Mouse (Mus musculus) skeletal muscle tissue, adult 2 months (tissue): ENCODE data around the gene Dcxr.
"Not testable (repeated sequence)": the region's sequence is repeated elsewhere in the genome, so short reads cannot be mapped to it uniquely, and the experiment has no call there.

Source experiments
- DNase-seq: peaks from one replicate; pipeline ENCODE4 v3.0.0-alpha.2; 2012; ENCODE audit warnings: low read depth, low spot score

The Dcxr gene

GRCm38 (mm10) chr11:120730331-120730870, 3.3 kb upstream of the Dcxr start:
- DNase-seq, result no peak

DNA sequence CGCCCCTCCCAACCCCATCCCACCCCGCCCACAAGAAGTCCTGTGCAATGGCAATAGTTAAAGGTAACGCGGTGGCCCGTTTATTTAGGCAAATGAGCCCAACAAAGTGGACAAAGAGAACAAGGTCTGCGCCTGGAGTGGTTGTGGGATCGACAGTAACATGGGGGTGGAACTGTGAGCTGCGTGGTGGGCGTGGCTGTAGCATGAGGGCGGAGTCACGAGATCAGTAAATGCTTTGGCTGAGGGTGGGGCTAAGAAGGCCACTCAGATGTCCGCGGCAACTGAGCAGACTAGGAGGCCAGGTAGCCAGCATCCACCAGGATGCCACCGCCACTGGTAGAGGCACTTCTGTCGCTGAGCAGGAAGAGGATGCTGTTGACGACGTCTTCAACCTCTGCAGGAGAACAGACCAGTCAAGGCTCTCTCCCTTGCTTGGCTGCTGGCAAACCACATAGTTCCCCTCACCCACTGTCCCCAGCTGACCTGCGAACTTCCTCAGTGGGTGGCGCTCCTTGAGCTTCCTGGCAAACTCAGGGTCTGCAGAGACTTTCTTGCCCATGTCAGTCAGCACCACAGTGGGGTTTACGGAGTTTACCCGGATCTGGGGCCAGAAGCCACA, 2.5 kb upstream of the Dcxr start:
- DNase-seq, result not testable (repeated sequence)

DNA sequence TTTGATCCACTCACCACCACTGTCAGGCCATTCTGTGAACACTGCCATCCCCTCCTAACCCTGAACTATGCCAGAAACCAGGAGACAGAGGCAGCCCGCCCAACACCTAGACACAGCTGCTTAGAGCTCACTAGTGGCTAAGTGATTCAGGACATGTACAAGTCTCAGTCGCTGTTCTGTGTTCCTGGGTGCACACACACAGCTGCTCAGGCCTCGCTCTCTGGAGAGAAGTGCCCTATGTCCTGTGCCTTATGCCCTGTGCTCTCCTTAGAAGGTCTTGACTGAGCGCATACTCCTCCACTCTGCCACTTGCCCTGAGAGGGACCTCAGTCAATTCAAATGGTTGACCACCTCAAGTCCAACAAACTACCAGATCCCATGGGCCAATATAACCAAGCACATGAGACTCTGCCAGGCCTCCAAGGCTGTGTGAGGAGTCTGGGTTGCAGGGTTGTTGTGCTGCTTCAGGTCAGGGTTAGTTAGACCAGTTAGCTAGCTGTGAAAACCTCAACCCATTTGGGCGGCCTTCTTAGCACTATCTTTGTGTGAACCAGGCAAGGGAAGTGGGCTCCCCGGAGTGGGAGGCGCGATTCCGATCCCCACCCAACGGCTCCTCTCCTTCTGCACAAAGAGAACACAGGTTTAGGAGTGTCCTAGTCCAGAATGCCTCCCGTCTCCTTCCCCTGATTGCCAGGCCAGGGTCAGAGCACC, 1.6 kb upstream of the Dcxr start:
- no peak for DNase-seq

DNA sequence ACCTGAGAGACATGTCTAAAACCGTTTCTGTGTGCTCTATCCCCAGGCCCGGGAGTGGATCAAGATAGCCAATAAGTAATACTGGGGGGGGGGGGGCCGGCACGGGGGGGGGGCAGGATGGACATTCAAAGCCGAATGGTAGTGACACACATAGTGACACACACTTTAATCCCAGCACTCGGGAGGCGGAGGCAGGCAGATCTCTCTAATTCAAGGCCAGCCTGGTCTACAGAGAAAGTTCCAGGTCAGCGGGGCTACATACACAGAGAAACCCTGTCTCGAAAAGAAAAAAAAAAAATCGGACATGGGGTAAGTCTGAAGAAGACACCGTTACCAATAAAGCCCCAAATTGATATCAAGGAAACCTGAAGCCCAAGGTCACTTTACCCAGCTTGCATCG, 483 bp upstream of the Dcxr start:
- no peak for DNase-seq

DNA sequence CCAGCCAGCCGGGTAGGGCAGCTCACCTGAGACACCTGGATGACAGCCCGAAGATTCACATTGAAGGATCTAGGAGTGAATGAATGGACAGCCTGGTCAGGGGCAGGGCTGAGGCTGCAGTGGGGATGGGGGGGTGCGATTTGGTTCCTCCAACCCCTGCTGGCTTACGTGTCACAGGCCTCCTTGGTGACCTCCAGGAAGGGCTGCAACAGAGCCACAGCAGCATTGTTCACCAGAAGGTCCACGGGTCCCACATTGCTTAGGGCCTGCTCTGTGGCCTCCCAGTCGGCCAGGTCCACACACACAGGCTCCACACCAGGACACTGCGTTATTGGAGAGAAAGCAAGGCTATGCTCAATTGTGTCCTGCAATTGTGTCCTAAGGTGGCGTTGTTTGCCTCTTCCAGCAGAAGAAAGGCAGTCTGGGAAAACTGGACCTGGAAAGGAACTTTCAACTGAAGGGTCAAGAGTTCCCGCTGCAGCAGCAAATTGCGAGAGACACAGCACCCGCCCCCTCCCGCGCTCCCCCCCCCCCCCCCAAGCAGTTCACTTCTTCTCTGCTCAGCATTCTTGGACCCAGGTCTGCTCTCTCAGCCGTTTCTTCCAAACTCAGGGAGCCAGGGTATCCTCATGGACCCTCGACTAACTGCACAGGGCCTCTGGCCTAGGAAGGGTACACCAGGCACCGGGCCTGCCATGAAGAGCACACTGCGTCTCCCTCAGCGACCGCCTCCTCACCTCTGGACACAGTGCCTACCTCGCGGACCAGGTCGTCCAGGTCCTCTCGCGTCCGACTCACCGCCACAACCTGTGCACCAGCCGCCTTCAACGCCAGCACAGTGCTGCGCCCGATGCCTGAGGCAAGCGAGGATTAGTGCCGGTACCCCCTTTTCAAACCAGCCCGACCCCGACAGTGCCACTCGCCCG, 575 bp downstream of the Dcxr start:
- no peak for DNase-seq

DNA sequence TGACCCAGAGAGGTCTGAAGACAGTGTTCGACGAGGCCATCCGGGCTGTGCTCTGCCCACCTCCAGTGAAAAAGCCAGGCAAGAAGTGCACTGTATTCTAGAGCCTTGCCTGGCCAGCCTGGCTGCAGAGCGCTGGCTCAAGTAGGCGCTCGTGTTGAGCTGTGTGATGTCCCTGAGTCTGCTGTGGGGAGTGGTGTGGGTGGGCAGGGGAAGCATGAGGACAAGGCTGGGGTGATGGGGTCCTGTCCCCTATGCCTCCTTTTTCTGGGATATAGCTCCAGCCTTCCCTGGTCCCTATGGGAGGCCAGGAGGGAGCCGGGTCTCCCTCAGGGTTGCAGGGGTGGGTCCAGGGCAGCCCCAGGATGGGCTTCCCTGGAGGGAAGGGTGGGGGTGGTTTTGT, 3.6 kb downstream of the Dcxr start:
- DNase-seq, result no peak

DNA sequence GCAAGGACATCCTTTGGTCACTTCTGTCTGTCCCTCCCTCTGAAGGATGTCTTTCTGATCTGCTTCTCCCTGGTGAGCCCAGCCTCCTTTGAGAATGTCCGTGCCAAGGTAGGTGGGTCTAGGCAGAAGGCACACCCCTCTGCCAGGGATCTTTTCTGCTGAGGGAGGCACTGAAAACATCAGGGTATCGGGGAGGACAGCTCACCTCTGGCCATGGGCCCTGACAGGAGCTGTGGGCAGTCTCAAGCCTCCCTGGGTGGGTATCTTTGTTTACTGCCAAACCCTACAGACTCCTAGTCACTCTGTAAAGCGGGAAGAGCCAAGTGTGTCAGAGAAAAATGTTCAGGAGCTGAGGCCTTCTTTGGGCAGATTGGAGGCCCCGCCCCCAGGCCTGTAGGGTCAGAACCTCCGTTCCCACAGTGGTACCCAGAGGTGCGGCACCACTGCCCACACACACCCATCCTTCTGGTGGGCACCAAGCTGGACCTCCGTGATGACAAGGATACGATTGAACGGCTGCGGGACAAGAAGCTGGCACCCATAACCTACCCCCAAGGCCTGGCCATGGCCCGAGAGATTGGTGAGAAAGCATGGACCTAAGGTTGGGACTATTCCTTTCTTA, 4.2 kb downstream of the Dcxr start:
- DNase-seq, result no peak

DNA sequence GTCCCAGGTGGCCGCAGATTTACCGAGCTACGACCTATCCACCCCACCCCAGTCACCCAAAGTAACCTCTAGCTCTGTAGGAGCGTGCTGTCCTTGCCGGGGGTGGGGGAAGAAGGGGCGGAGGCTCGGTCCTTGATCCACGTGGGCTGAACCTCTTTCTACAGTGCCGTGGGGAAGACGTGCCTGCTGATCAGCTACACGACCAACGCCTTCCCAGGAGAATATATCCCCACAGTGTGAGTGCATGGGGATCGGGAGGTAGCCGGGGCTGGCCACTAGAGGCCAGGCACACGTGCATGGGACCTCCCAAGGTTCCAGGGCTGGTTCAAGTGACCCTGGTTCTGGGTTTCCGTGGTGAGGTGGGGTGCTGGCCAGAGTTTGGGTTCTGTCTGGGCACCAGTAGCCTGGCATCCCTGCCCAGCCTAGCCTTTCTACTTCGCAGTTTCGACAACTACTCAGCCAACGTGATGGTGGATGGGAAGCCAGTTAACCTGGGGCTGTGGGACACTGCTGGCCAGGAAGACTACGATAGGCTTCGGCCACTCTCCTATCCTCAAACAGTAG, 4.9 kb downstream of the Dcxr start:
- no peak for DNase-seq

GRCm38 (mm10) chr11:120721124-120722066, 5.7 kb downstream of the Dcxr start, which contains the start of gene Rac3:
Gene Rac3 (plus strand): TSS chr11:120721470.
- DNase-seq, result no peak

GRCm38 (mm10) chr11:120720450-120720849, 6.6 kb downstream of the Dcxr start:
- peak; percentile 89 for DNase-seq

GRCm38 (mm10) chr11:120719841-120720376, 7.2 kb downstream of the Dcxr start:
- no peak for DNase-seq

- no peak for DNase-seq
Measured at GRCm38 (mm10) chr11:120719242-120719641, 7.8 kb downstream of the Dcxr start.

- DNase-seq, result no peak
Measured at GRCm38 (mm10) chr11:120715131-120715530, 11.9 kb downstream of the Dcxr start.

- no peak for DNase-seq
Measured at GRCm38 (mm10) chr11:120714546-120714945, 12.5 kb downstream of the Dcxr start.

DNA sequence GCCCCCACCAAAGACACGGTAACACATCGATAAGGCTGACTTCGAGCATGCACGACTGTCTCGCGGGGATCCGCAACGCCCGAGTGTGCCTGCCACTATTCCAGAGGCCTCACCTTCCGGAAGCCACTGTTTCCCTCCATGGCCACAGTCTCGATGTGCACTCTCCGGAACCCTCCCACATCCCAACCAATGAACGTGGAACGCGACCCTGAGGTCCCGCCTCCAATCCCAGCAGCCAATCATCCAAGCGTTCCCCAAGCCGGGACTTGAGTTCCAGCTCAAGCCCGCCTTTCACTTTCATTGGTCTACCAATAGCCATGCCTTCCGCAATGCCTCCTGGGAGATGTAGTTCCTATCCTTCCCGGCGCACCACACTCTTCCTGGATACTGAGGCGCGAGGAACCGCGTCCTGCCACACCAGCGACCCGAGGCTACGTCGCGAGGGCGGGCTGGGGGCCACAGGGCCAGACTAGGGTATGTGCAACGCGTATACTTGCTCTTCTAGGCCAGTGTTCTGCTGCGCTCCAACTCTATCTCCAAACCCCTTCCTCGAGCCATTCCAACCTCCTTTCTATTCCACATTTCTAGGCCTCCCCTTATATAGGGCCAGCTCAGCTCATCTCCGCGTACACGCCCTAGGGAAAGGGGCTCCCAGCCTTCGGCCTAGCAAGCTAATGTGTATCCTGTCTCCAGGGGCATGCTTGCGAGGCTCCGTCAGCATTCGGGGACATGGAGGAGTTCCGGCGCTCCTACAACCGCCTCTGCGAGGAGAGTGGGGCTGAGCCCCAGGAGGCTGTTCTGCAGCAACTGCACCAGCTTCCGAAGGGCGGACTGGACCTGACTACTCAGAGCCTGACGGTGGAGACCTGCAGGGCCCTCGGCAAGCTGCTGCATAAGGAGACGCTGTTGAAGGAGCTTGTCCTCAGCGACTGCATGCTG, 13.2 kb downstream of the Dcxr start, which contains the start of the genes Cenpx and Lrrc45:
Gene Cenpx (minus strand): TSS at position 159 of the 939 bp plus-strand sequence.
Gene Lrrc45 (plus strand): TSS at position 346 of the 939 bp plus-strand sequence.
- DNase-seq, result peak; percentile 97

- no peak for DNase-seq
Measured at GRCm38 (mm10) chr11:120712771-120713568, 14.1 kb downstream of the Dcxr start.

DNA sequence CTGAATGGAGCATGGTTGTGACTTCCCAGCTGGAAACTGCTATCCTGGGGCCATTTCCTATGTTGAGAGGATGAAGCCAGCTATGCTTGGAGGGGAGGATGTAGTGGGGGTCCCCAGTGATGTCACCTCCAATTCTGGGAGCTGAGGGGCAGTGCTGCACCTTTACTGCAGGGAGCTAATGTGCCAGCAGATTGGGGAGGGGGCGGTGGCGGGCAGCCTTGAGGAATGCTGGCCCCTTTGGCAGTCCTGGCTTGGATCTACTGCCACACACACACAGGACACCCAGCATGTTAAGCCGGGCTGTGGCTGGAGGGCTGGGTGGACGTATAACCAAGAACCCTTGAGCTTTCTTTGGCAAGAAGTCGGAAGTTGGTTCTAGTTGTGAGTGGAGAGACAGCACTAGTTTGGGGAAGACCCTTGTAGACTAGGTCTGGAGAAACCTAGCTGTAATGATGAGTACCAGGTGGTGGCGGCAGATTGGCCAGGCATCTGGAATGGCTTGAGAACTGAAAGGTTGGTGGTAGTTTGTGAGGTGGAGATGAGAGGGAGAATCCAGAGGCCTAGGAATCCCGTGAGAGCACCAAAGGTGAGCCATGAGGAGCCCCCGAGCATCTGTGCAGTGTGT, 15.0 kb downstream of the Dcxr start:
- no peak for DNase-seq
